Mouse (Mus musculus): Measurements from ENCODE around the gene Tmem14c.
"Not testable (repeated sequence)": the region's sequence is repeated elsewhere in the genome, so short reads cannot be mapped to it uniquely, and the experiment has no call there.

Tmem14c gene

DNA sequence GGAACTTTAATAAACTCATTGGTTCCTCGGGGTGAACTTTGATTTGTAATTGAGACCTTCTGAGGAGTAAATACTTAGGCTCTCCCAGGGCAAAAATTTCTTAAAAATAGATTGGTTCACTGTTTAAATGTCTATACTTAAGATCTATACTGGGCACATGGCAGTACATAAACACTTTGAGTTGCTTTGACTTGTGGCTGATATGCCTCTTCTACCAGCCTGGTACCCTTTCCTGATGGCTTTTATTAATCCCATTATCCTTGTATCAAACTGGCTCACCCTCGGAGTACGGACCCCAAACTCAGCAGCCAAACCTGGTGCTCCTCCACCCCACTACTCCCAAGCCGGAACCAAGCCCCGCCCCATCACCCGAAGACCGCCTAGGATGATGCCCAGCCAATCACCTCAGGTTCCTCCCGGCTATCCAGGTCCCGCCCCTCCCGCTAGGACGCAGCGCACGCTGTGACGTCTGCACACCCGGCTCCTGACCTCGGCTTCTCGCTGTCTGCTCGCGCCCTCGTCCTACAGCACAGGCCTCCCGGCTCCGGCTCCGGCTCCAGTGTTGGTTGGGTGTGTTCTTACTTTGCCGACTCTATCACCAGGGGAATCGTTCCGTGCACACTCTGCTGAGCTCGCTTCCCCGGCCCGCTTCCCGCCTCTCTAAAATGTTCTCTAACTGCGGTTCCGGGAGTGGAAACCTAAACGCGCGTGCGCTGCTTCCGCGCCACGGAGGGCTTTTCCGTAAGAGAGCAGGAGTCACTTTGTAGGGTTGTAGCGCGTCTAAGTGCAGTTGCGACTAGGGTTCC is at the start of gene Tmem14c:
Gene Tmem14c, plus strand, starts transcription at position 464 of the 806 bp plus-strand sequence.
- peak; percentile 94 to 96 for DNase-seq

DNA sequence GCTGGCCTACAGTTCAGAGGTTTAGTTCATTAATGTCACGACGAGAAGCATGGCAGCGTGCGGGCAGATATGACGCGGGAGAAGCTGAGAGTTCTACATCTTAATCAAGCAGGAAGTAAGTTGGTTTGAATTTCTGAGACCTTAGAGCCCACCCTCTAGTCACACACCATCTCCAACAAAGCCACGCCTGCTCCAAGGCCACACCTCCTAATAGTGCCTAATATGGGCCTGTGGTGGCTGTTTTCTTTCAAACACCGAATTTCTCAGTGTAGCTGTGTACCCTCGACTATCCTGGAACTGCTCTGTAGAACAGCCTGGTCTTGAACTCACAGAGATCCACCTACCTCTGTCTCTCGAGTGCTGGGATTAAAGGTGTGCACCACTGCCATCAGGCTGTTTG is 48.5 kb upstream of the Tmem14c start:
- DNase-seq = no peak

DNA sequence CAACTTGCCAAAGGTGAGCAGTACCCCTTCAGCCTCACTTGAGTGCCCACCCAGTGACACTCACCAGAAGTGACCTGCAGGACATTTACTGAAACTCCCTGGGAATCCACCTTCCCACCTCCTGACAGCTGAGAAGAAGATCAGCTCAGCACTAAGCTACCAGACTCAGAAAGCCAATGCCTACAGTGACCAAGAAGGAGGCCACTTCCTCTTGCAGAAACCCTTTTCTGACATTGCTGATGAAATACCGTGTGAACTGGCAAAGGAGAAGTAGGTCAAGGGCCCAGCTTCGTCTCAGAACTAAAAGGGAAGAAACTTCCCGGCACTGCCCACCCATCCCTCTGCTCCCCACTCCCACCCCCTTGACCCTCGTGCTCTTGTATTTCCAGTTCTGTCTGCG is 47.5 kb upstream of the Tmem14c start:
- no peak for DNase-seq

DNA sequence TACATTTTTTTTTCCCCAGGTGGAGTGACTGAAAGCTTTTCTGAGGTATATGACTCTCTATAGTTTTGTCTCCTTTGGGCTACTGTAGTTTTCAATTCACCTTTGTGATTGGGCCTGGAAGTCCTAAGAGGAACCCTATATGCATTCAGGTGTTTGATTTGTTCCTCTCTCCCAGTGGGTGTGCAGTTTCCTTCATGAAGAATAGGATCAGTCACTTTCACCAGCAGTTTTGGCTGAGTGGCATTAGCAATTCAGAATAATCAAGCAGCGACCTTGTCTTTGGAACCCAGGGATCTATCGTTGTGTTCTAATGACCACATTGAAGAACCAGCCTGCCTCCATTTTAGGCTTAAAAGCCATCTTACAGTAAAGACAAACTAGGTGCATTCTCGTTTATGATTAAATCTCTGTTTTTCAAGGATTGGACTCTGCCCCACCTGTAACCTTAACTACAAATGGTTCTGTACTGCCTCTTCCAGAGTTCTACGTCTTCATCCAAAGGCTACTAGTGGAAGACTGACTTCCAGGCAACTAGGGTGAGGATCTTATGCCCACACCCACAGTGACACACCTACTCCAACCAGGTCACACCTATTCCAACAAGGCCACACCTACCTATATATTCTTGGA is 46.2 kb upstream of the Tmem14c start:
- DNase-seq = no peak

DNA sequence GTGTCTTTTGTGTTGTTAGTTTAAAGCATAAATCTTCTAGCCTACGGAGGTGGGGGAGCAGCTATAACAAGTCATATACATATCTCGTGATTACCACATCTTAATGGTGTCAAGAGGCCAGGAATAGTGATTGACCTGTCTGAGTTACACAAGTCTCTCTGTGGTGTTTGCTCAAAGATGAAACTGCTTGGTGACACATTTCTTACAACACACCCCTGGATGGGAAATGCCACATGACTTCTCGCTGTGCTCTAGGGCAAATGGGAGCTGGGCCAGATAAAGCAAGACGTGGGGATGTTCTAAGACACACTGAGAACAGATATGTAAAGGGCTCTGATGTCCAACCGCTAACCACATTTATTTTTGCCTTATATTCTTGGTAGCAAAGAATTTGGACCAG is 44.8 kb upstream of the Tmem14c start:
- DNase-seq = no peak

DNA sequence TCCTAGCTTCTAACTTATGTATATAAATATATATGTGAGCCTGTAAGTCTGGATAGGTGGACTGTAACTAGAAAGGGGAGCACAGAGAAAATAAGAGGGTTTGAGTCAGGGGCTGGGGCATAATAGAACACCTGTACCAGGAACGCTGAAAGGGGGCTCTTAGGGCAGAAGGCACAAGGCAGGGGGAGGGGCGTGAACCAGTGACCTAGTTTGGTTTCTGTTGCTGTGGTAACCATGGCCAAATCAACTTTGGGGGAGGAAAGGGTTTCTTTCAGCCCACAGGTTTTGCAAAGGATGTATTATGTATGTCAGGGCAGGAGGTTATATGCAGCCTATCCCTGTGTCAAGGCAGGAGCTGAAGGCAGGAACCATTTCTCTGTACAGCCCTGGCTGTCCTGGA is 44.3 kb upstream of the Tmem14c start:
- no peak for DNase-seq

DNA sequence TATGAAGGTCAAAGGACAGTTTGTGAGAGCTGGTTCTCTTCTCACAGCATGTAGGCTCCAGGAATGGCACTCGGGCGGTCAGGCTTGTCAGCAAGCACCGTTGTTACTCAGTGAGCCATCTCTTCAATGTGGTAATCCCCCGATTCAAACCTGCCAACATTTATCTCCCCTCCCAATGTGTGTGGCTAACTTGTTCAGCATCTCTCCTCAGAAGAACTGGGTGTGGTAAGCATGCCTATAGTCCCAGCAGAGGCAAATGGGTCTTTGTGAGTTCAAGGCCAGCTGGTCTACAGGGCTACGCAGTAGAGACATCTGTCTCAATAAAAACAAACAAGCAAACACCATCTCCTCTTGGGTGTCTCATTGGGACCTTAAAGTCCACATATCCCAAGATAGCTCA is 43.1 kb upstream of the Tmem14c start:
- no peak for DNase-seq

DNA sequence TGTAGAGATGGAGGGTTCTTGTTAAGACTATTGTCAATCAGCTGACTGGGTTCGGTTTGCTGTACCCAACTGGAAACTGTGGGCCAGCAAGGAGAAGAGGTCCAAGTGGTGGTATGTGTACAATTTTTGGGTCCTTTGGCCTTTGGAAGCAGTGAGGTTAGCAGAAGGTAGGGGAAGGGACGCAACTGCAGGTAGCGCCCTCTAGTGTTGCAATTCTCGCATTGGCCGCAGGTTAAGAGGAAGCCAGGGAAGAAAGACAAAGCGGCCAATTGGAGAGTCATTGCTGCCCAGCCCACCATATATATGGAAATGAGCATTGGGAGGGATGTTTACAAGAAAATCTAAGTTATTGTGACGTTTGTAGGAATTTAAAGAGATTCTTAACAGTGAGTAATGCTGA is 38.5 kb upstream of the Tmem14c start:
- DNase-seq = peak; percentile 45 to 55

DNA sequence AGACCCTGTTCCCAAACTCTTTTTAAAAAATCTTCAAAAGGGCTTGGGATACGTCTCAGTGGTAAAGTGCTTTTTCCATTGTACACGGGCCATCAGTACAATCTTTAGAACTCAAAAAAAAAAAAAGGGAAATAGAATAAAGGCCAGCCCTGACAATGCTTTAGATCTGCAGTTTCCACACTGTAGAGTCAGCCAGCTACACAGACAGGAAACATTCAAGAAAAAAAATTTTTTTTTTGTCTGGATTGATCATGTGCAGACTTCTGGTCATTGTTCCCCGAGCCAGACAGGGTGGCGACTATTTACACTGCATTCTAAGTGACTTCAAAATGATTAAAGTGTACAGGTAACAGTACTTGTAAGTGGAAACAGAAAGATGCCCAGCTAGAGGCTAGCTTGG is 37.4 kb upstream of the Tmem14c start:
- no peak for DNase-seq

DNA sequence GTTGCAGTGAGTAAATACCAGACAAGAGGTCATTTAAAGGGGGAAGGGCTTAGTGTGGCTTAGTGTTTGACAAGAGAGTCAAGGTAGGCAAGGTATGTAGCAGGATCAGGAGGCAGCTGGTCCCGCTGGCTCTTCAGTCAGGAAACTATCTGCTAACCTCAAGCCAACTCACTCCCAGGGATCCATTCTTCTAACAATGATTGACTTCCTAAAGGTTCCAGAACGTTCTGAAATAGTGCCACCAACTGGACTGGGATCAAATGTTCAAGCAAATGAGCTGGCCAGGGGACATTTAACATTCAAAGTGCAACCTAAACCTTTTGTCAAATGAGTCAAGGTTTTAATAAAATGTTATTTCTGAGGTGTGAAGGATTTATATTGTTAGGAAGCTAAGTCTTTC is 36.8 kb upstream of the Tmem14c start:
- DNase-seq = no peak

DNA sequence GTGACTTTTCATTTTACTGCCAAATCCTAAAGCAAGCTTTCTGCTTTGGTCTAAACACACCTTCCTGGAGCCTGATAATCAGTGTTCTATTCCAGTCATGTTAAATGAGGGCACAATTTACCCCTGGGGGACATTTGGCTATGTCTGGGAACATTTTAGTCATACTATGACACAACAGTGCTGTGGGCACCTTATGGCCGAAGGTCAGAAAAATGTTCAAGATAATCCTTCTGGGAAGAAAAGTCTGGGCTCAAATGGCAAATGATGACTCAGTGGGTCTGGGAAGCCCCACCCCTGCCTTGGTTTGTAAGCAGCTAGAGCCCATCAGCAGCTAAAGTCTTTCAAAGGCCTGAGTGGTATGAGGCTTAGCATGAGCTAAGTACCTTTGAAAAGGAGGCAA is 33.3 kb upstream of the Tmem14c start:
- no peak for DNase-seq

DNA sequence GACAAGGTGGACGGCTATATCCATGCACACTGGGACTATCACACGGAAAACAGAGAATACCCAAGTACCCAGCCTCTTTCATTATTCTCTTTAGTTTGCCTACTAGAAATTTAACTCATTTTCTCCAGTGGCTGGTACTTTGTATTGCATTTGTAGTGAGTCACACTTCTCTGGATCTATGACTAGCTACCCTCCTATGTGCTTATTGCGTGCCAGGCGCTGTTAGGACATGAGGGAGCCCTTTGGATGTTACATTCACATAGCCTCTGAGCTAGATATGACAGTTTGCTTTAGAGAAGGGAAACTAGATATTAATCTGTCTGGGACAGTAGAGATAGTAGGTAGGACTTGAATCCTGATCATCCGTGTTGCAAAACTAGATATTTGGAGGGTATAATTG is 30.0 kb upstream of the Tmem14c start:
- DNase-seq = no peak

DNA sequence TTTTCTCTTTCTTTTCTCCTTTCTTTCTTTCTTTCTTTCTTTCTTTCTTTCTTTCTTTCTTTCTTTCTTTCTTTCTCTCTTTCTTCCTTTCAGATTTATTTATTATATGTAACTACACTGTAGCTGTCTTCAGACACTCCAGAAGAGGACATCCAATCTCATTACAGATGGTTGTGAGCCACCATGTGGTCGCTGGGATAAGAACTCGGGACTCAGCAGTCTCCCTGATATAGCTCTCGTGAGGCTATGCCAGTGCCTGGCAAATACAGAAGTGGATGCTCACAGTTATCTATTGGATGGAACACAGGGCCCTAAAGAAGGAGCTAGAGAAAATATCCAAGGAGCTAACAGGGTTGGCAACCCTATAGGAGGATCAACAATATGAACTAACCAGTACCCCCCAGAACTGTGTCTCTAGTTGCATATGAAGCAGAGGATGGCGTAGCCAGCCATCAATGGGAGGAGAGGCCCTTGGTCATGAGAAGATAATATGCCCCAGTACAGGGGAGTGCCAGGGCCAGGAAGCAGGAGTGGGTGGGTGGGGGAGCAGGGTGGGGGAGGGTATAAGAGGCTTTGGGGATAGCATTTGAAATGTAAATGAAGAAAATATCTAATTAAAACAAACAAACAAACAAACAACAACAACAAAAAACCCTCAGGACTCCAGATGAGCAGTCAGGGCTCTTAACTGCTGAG is 28.3 kb upstream of the Tmem14c start:
- DNase-seq = not testable (repeated sequence)

DNA sequence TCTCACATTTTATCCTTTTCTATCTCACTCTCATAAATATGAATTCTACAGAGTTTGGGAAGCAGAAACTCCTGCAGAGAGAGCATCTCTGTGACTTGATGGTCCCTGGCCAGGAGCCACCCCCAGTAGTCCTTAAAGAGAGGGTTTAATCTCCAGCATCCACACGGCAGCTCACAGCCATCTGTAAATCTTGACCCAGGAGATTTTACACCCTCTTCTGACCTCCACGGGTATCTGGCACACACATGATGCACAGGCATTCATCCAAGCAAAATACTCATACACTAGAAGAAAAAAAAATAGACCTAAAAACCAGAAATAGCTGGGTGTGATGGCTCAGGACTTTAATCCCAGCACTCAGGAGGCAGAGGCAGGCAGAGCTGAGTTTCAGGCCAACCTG is 27.7 kb upstream of the Tmem14c start:
- no peak for DNase-seq

DNA sequence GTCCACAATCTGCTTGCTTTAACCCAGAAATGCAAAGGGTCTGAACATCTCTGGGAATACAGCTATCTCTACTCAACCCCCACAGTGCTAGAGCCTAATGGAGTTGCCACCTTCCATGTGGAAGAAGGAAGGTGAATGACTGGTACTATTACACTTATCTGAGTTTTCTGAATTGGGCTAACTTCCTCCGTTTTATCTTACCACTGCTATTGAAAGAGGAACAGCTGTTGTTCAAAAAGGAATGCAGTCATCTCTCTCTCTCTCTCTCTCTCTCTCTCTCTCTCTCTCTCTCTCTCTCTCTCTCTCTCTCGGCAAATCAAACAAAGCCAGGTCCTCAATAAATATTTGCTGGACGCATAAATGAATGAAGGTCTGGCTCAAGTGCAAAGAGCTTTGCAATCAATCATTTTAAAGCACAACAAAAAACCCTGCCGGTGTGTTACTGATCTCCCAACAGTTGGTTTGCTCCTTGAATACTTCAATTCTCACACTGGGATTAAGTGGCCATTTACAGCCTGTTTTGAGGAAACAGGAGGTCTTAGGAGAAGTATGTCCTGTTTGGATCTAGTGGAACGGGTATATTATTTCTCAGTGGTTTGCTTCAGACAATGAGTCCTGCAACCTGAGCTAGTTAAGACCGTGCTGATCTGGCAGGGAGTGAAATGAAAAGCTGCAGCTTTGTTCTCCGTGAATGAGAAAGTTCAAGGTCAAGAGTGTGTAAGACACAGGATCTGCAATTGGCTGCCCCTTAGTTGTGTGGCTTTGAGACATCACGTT is 21.4 kb upstream of the Tmem14c start:
- no peak for DNase-seq

DNA sequence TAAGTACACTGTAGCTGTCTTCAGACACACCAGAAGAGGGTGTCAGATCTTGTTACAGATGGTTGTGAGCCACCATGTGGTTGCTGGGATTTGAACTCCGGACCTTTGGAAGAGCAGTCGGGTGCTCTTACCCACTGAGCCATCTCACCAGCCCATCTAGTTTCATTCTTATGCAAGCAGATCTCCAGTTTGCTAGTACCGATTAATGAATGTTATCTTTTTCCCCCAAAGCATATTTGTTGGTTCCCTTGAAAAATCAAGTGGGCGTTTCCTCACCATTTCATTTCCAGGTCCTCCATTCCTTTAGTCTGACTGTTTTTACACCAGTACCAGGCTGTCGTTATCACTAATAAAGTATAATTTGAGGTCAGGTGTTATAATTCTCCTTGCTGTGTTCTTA is 17.6 kb upstream of the Tmem14c start:
- DNase-seq = not testable (repeated sequence)

DNA sequence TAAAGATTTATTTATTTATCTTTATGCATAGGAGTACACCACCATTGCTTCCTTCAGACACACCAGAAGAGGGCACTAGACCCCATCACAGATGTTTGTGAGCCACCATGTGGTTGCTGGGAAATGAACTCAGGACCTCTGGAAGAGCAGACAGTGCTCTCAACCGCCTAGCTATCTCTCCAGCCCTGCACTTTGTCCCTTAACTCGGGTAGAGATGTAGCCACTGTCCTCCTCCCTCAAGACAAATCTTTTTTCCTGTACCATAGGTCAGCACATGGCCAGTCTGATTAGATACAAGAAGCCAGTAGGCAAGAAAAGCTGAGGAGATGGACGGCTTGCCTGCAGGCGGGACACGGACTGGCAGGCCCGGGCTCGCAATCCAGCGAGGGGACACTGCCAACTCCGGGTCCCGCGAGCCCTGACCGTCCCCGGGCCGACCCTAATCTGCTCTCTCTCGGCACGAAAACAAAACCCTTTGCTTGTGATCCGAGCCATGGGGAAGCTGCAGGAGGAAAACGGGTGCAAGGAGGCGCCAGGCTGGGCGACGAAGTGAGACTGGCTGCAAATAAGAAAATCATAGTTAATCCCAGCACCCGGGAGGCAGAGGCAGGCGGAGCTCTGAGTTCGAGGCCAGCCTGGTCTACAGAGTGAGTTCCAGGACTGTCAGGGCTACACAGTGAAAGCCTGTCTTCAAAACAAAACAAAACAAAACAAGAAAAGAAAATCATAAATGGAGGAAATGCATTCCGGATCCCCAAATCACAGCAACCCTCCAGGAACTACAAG is 15.8 kb upstream of the Tmem14c start:
- peak in 1 of 2 experiments; percentile 18 for DNase-seq

DNA sequence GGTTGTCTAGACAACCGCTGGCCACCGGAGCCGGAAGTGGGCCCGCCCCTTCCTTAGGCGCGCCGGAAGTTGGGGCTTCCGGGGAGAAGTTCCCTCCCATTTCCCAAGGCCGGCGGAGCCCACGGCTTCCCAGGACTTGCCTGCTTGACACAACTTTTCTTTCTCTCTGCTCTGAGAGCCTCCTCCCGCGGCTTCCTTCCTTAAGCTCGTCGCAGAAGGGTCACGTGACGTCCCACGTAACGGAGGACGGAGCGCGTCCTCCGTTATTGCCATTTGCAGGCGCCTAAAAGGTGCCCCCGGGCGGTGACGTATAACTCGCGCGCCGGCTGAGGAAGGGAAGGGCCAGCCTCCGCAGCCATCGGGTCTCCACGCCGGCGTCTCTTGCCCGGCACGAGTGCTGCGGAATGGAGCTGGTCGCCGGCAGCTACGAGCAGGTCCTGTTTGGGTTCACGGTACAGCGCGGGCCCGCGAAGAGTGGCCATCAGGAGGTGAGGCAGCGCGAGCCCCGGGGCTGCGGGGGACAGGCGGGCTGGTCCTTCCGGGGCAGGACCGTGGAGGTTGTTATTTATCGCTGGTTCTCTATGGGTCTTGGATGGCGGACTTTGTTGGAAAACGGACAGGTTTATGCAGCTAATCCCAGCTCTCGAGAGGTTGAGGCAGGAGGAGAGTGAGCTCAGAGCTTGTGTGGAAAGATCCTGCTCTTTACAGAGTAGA is 15.0 kb upstream of the Tmem14c start, which contains the start of gene Pak1ip1:
Gene Pak1ip1, plus strand, starts transcription at position 98 of the 714 bp plus-strand sequence.
- peak; percentile 97 to 98 for DNase-seq

DNA sequence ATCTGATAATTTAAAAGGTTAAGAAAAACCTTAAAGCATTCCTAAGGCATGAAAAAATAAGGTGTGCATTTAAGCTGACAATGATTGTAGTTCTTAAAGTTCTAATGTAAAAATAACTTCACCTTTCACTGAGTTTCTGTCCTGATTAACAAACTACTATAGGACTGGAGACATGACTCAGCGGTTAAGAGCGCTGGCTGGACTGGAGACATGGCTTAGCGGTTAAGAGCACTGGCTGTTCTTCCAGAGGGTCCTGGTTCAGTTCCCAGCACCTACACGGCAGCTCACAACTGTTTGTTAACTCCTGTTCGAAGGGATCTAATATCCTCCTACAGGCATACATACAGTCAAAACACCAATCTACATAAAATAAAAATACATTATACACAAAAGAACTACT is 14.1 kb upstream of the Tmem14c start:
- DNase-seq = no peak

DNA sequence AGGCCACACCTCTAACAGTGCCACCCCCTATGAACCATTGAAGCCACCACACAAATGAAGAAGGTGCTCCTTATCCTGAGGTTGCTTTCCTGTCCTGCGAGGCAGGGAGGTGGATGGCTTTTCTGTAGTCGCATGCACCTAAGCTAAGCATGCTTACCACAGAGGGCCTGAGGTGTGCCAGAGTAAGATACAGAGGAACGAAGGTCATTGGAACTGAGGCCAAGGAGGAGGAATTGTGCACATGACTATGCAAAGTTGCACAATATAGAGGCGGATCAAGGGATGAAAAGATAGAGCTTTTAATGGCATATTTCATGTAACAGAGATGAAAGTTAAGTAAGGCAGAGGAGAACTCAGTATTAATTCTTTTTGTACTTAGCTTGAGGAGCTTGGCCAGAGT is 9.8 kb upstream of the Tmem14c start:
- no peak for DNase-seq

DNA sequence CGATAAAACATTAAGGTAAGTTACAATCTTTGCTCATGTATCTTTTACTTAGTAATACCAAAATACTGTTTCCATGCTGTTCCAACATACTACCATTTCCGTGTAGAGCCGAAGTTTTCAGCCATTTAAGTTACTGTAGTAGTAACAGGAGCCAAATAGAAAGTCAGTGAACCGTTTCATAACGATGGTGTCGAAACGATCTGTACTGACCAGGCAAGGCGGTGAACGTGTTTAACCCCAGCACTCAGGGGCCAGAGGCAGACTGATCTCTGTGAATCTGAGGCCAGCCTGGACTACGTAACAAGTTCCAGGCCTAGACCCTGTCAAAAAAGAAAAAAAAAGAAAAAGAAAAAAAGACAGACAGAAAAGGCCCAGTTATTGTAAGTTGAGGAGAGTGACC is 7.8 kb upstream of the Tmem14c start:
- no peak for DNase-seq

DNA sequence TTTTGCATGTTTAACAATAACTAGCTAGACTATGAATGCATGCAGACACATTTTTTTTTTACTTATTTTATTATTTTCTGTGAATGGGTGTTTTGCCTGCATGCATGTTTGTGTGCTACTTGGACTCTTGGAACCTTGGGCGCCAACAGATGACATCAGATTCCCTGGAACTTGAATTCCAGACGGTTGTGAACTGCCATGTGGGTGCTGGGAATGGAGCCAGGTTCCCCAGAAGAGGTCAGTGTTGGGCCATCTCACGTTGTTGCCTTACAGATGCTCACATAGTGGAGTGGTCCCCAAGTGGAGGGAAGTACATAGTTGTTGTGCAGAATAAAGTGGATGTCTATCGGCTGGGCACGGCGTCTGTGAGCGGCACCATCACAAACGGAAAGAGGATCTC is 7.1 kb upstream of the Tmem14c start:
- DNase-seq = no peak

Data from B cell, adult 2 months (primary cell).